Mouse (Mus musculus): ENCODE results near the gene Gm48552. TPM values are rescaled to one million over a fixed set of nuclear protein-coding genes. Genes with fewer than 3 reads are reported as not detected.

The Gm48552 gene
- total RNA-seq, 2 experiments from 2014 or later, result 0.65 to 0.83 TPM

GRCm38 (mm10) chr10:81358841-81359240 lies 30.0 kb upstream of the Gm48552 start:
- DNase-seq, result no peak
- intact Hi-C loops (cut with DNase I), result loop anchor here (2.0 kb wide), 1 partner anchor 18 kb away; no protein-coding TSS in a partner anchor

DNA sequence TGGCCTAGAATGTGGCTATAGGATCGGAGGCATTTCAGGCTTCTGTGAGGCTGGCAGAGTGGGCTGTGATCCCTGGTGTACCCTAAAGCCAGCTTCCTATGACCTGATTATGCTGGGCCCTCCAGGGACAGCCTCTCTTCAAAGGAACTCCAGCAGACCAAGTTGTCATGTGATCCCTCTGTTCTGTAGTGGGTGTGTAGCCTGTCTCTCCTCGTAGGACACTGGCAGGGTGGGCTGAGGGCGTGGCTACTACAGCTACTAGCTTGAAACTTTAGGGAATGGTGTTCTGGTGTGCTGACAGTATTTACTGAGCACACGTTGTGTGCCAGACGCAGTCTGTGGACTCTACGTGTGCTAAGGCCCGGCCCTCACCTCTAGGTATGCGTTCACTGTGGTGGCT lies 28.1 kb upstream of the Gm48552 start:
- intact Hi-C loops (cut with DNase I), result no loop called here
- no peak for DNase-seq

GRCm38 (mm10) chr10:81362336-81362949 lies 26.4 kb upstream of the Gm48552 start:
- no peak for DNase-seq
- intact Hi-C loops (cut with DNase I), result no loop called here

DNA sequence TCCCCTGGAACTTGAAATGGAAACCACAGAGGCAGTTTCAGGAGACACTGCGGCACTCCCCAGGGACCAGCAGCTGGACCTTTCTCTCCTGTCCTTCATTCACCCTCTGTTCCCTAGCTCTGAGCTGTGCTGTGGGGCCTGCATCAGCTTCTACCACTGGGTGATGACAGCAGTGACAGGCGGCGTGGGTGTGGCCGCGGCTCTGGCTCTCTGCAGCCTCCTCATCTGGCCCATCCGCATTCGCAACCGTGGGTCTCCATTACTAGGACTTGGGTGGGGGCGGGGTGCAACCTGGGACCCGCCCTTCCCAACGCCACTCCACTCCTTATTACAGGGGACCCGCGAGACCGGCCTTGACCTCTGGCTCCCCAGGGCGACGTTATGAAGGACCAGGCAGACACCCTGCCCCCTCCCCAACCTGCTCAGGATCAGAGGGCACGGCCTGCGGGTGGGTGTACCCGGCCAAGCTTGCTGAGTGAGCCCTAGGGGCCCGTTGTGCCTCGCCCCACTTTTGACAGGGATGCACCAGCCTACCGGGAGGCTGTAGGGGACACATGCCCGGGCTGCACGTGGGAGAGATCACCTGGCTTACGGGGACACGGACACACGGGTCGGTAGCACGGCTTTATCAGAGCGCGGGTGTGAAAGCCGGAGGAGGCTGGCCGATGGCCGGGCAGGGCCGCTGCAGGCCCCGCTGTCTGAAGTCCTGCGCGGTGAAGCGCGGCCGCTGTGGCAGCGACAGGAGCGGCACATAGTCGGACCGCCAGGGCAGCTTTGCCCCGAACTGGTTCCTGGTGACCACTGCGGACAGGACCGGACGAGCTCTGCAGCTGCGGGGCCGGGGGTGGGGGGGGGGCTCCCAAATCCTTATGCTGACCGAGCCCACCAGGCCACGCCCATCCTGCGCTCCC lies 25.1 kb upstream of the Gm48552 start:
- DNase-seq, result peak; percentile 46 to 70
- intact Hi-C loops (cut with DNase I), result no loop called here

- intact Hi-C loops (cut with DNase I), result no loop called here
- peak; percentile 58 to 61 for DNase-seq
These were observed 24.1 kb upstream of the Gm48552 start for GRCm38 (mm10) chr10:81364666-81365065.

DNA sequence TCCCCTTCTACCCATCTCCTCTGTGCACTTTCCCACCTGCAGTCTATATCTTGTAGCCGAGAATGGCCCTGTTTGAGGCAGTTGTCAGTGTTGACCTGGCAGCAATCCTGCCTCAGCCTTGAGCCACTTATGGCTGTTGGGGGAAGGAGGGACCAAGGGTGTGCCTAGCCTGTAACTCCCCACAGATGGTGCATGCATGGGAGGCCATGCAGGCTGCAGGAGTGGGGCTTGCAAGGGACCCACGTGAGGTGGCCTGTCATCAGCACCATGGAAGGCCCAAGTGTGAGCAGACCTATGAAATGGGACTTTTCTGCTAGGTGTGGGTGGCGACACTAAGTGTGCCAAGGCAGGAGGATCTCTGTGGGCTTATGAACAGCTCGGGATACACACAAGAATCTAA lies 23.7 kb upstream of the Gm48552 start:
- intact Hi-C loops (cut with DNase I), result no loop called here
- no peak for DNase-seq

DNA sequence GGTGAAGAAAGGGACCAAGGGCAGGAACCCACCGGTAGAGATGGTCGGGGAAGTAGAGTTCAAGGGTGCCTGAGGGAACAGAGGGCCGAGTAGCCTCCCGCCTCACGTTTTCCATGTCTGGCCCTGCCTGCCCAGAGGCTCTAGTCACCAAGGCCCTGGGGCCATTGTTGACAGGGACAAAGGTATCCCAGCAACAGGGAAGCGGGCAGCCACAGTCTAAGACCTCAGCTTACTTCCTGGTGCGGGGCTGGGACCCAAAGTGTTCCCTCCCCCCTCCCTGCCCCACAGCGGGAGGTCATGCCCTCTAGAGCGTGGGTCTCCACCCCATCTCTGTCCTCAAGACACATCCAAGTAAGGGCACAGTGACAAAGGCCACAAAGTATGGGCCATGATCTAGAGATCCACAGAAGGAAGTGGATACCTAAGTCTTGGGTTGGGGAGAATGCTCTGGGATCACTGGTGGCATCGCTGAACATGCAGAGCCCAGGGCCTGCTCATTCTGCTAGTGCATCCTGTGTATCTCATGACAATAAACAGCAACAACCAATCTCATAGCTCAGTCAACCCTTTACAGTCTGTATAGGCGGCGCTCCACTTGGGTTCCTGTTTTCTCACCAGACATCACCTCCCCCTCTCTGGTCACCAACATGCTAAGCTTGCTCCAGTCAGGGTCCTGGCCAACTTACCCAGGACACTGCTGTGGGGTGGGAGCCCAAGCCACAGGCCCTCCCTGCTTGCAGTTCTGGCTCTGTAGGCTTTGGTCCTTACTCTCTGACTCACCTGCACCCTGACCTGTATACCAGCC lies 22.9 kb upstream of the Gm48552 start, which contains the start of gene 4930404N11Rik:
TSS of gene 4930404N11Rik (minus strand) at position 145 of the 805 bp plus-strand sequence.
- DNase-seq, result no peak
- intact Hi-C loops (cut with DNase I), result no loop called here

- intact Hi-C loops (cut with DNase I), result no loop called here
- no peak for DNase-seq
These were observed 22.2 kb upstream of the Gm48552 start for GRCm38 (mm10) chr10:81366477-81367206.

GRCm38 (mm10) chr10:81367207-81367495 lies 21.7 kb upstream of the Gm48552 start:
- no peak for DNase-seq
- intact Hi-C loops (cut with DNase I), result no loop called here

- DNase-seq, result no peak
These were observed 13.5 kb upstream of the Gm48552 start for GRCm38 (mm10) chr10:81375322-81375721.

GRCm38 (mm10) chr10:81376561-81377361 lies 12.0 kb upstream of the Gm48552 start:
- intact Hi-C loops (cut with DNase I), result loop anchor here (2.0 kb wide), 1 partner anchor 18 kb away; no protein-coding TSS in a partner anchor
- DNase-seq, result no peak

More at GRCm38 (mm10) chr10:81375322-81375721, 13.5 kb upstream of the Gm48552 start:
- intact Hi-C loops (cut with DNase I), result no loop called here

- intact Hi-C loops (cut with DNase I), result loop anchor here (2.0 kb wide), 1 partner anchor 19 kb away; no protein-coding TSS in a partner anchor
- DNase-seq, result no peak
These were observed 11.5 kb upstream of the Gm48552 start for GRCm38 (mm10) chr10:81377362-81377664.

- DNase-seq, result no peak
These were observed 10.8 kb upstream of the Gm48552 start, which contains the start of gene Fzr1 for GRCm38 (mm10) chr10:81377793-81378552. Fzr1 (minus strand) TSS chr10:81378516.

DNA sequence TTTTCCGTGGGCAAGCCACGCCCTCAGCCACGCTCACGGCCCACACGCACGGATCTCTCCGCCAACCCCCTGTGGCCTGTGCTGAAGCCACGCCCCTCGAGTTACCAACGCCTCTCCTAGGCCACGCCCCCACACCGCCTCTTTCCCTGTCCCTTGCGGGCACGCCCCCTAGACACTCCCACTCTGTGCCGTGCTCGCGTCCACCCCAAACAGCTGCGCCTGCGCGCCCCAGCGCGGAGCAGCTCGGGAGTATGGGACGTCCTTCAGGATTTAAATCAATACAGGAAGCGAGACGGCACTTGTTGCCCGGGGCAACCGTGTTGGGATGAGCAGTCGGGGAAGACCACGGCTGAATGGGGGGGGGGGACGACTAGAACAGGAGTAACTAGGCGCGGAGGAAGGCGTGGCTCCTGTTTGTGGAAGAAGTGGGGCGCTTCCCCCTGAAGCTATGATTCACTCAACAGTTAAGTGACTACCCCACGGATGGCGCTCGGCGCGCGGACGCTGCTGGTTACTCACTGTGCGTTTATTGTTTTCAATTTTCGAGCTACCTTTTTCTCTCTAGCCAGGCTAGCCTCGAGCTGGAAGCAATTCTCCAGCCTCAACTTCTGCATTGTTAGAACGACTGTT lies 10.1 kb upstream of the Gm48552 start:
- intact Hi-C loops (cut with DNase I), result no loop called here
- peak; percentile 100 for DNase-seq

More at GRCm38 (mm10) chr10:81377793-81378552, 10.8 kb upstream of the Gm48552 start, which contains the start of gene Fzr1:
- intact Hi-C loops (cut with DNase I), result loop anchor here (2.0 kb wide), 1 partner anchor 19 kb away; no protein-coding TSS in a partner anchor

GRCm38 (mm10) chr10:81379183-81379553 lies 9.6 kb upstream of the Gm48552 start:
- intact Hi-C loops (cut with DNase I), result no loop called here
- no peak for DNase-seq

- intact Hi-C loops (cut with DNase I), result loop anchor here (10.0 kb wide), 1 partner anchor 165 kb away; the partner anchor contains the start of gene Gna11
- no peak for DNase-seq
These were observed 8.9 kb upstream of the Gm48552 start for GRCm38 (mm10) chr10:81379809-81380378.

- no peak for DNase-seq
- intact Hi-C loops (cut with DNase I), result loop anchor here (10.0 kb wide), 1 partner anchor 163 kb away; the partner anchor contains the start of gene Gna11
These were observed 6.8 kb upstream of the Gm48552 start for GRCm38 (mm10) chr10:81382039-81382438.
